Mouse (Mus musculus): ENCODE results near the gene Mroh7. TPM values are rescaled to one million over a fixed set of nuclear protein-coding genes. Genes with fewer than 3 reads are reported as not detected.
"Not testable (repeated sequence)": the region's sequence is repeated elsewhere in the genome, so short reads cannot be mapped to it uniquely, and the experiment has no call there.

The Mroh7 gene
- 0.16 and 0.22 TPM in 2 replicates for polyA plus RNA-seq (2012; rRNA removed)
- 0.06 and 0.14 TPM in 2 replicates for polyA plus RNA-seq (2014; fragmentation: Nextera tagmentation; extraction: Ambion mirVana)

GRCm38 (mm10) chr4:106730814-106731213, at the start of gene Mroh7:
TSS of gene Mroh7 (minus strand) at chr4:106730925.
- no peaks in the 10 kb centered on the region for H3K4me1 ChIP-seq (replicated peaks; ENCODE audit: control insufficient read depth in 2 of 2, insufficient read depth in 2 of 2, low read length in 1 of 2)
- H3K36me3 ChIP-seq (replicated peaks; ENCODE audit: control insufficient read depth, insufficient read depth, low read depth): no peaks in the 10 kb centered on the region
- TF ChIP-seq CTCF (IDR thresholded peaks at IDR 0.05; ENCODE audit: low read depth) (no peak), EP300 (IDR thresholded peaks at IDR 0.05; ENCODE audit: low read depth) (no peak)
- DNase-seq (ENCODE audit: low read depth in 3 of 3, low spot score in 3 of 3): no peak
- 58% methylated on average over 7 of the region's 7 CpGs for WGBS (ENCODE audit: insufficient replicate concordance)
- ATAC-seq (ENCODE audit: insufficient read depth): no peak
- H3K9ac ChIP-seq (replicated peaks): no peak within 1 kb of the TSS
- H3K4me3 ChIP-seq (ENCODE audit: insufficient read depth in 1 of 2, low read depth in 2 of 2, low read length in 2 of 2): no peak within 1 kb of the TSS
- H3K9me3 ChIP-seq (ENCODE audit: control insufficient read depth, low read length): no peaks in the 10 kb centered on the region
- no peaks in the 10 kb centered on the region for H3K27me3 ChIP-seq (ENCODE audit: control insufficient read depth, insufficient read depth, low read length)
- no peak within 1 kb of the TSS for H3K27ac ChIP-seq
- no peak within 1 kb of the TSS for H3K4me2 ChIP-seq (ENCODE audit: low read depth)

- ATAC-seq (ENCODE audit: insufficient read depth): no peak
- 62% methylated on average over 3 of the region's 3 CpGs for WGBS (ENCODE audit: insufficient replicate concordance)
- H3K4me3 ChIP-seq (ENCODE audit: insufficient read depth in 1 of 2, low read depth in 2 of 2, low read length in 2 of 2): no peak overlapping the region
- no peaks in the 10 kb centered on the region for H3K27me3 ChIP-seq (ENCODE audit: control insufficient read depth, insufficient read depth, low read length)
- no peak overlapping the region for H3K27ac ChIP-seq
- H3K4me2 ChIP-seq (ENCODE audit: low read depth): no peak overlapping the region
- no peak for TF ChIP-seq EP300 (IDR thresholded peaks at IDR 0.05; ENCODE audit: low read depth)
- no peak for TF ChIP-seq CTCF (IDR thresholded peaks at IDR 0.05; ENCODE audit: low read depth)
- no peaks in the 10 kb centered on the region for H3K36me3 ChIP-seq (replicated peaks; ENCODE audit: control insufficient read depth, insufficient read depth, low read depth)
- no peak for DNase-seq (ENCODE audit: low read depth in 3 of 3, low spot score in 3 of 3)
- no peaks in the 10 kb centered on the region for H3K9me3 ChIP-seq (ENCODE audit: control insufficient read depth, low read length)
- no peak overlapping the region for H3K9ac ChIP-seq (replicated peaks)
- H3K4me1 ChIP-seq (replicated peaks; ENCODE audit: control insufficient read depth in 2 of 2, insufficient read depth in 2 of 2, low read length in 1 of 2): no peaks in the 10 kb centered on the region
Observed at GRCm38 (mm10) chr4:106780045-106780444, 49.3 kb upstream of the Mroh7 start.

- DNase-seq (ENCODE audit: low read depth in 3 of 3, low spot score in 3 of 3) (no peak), ATAC-seq (ENCODE audit: insufficient read depth) (peak; percentile 33; the same call in 1 of the 2 replicates)
- no peak overlapping the region for H3K4me3 ChIP-seq (ENCODE audit: insufficient read depth in 1 of 2, low read depth in 2 of 2, low read length in 2 of 2)
Observed at GRCm38 (mm10) chr4:106778116-106778788, 47.5 kb upstream of the Mroh7 start.

GRCm38 (mm10) chr4:106776998-106777397, 46.3 kb upstream of the Mroh7 start:
- WGBS (ENCODE audit: insufficient replicate concordance): 44% methylated on average over 3 of the region's 3 CpGs
- Histone ChIP-seq H3K4me3 (ENCODE audit: insufficient read depth in 1 of 2, low read depth in 2 of 2, low read length in 2 of 2) (no peak overlapping the region), H3K4me2 (ENCODE audit: low read depth) (no peak overlapping the region), H3K27ac (no peak overlapping the region), H3K4me1 (replicated peaks; ENCODE audit: control insufficient read depth in 2 of 2, insufficient read depth in 2 of 2, low read length in 1 of 2) (no peaks in the 10 kb centered on the region), H3K9ac (replicated peaks) (no peak overlapping the region), H3K9me3 (ENCODE audit: control insufficient read depth, low read length) (no peaks in the 10 kb centered on the region), H3K27me3 (ENCODE audit: control insufficient read depth, insufficient read depth, low read length) (no peaks in the 10 kb centered on the region), H3K36me3 (replicated peaks; ENCODE audit: control insufficient read depth, insufficient read depth, low read depth) (no peaks in the 10 kb centered on the region)
- DNase-seq (ENCODE audit: low read depth in 3 of 3, low spot score in 3 of 3): no peak
- TF ChIP-seq EP300 (IDR thresholded peaks at IDR 0.05; ENCODE audit: low read depth) (no peak), CTCF (IDR thresholded peaks at IDR 0.05; ENCODE audit: low read depth) (no peak)
- no peak for ATAC-seq (ENCODE audit: insufficient read depth)

More at GRCm38 (mm10) chr4:106778116-106778788, 47.5 kb upstream of the Mroh7 start:
- Histone ChIP-seq H3K4me1 (replicated peaks; ENCODE audit: control insufficient read depth in 2 of 2, insufficient read depth in 2 of 2, low read length in 1 of 2) (no peaks in the 10 kb centered on the region), H3K27ac (no peak overlapping the region), H3K9me3 (ENCODE audit: control insufficient read depth, low read length) (no peaks in the 10 kb centered on the region), H3K4me2 (ENCODE audit: low read depth) (no peak overlapping the region), H3K27me3 (ENCODE audit: control insufficient read depth, insufficient read depth, low read length) (no peaks in the 10 kb centered on the region), H3K36me3 (replicated peaks; ENCODE audit: control insufficient read depth, insufficient read depth, low read depth) (no peaks in the 10 kb centered on the region), H3K9ac (replicated peaks) (no peak overlapping the region)
- TF ChIP-seq CTCF (IDR thresholded peaks at IDR 0.05; ENCODE audit: low read depth): 0 out of 2 replicates have a peak, but pooled peaks have one; percentile 14
- no peak for TF ChIP-seq EP300 (IDR thresholded peaks at IDR 0.05; ENCODE audit: low read depth)
- 73% methylated on average over 5 of the region's 5 CpGs for WGBS (ENCODE audit: insufficient replicate concordance)

- not testable (repeated sequence) for H3K36me3 ChIP-seq (replicated peaks; ENCODE audit: control insufficient read depth, insufficient read depth, low read depth); H3K4me2 ChIP-seq (ENCODE audit: low read depth); H3K27ac ChIP-seq; H3K9ac ChIP-seq (replicated peaks); H3K4me1 ChIP-seq (replicated peaks; ENCODE audit: control insufficient read depth in 2 of 2, insufficient read depth in 2 of 2, low read length in 1 of 2); DNase-seq (ENCODE audit: low read depth in 3 of 3, low spot score in 3 of 3); ATAC-seq (ENCODE audit: insufficient read depth); H3K9me3 ChIP-seq (ENCODE audit: control insufficient read depth, low read length); H3K4me3 ChIP-seq (ENCODE audit: insufficient read depth in 1 of 2, low read depth in 2 of 2, low read length in 2 of 2); H3K27me3 ChIP-seq (ENCODE audit: control insufficient read depth, insufficient read depth, low read length)
- TF ChIP-seq CTCF (IDR thresholded peaks at IDR 0.05; ENCODE audit: low read depth): peak; percentile 42
- WGBS (ENCODE audit: insufficient replicate concordance): 82% methylated on average over 6 of the region's 6 CpGs
Observed at GRCm38 (mm10) chr4:106775767-106776166, 45.0 kb upstream of the Mroh7 start.

Measured in liver, embryonic 14.5 days (tissue).